Mouse (Mus musculus) myocyte (in vitro differentiated cells): ENCODE measurements around the gene Trim69.

Experiments used
- E2F4 ChIP-seq: IDR thresholded peaks from one replicate; pipeline ENCODE4 v1.6.1; 2011; ENCODE audit warnings: mild to moderate bottlenecking, control low read depth, moderate library complexity; ENCODE audit not compliant: insufficient read depth
- MAX ChIP-seq: IDR thresholded peaks from one replicate; pipeline ENCODE4 v1.6.1; 2011; ENCODE audit warnings: low read depth, mild to moderate bottlenecking, control low read depth
- MYOD1 ChIP-seq, 3 experiments: IDR thresholded peaks; one replicate each; pipeline ENCODE4 v1.6.1; 2011; ENCODE audit warnings: control low read depth in 2 of 3, low read depth in 2 of 3, mild to moderate bottlenecking in 2 of 3, moderate library complexity in 1 of 3; ENCODE audit not compliant: insufficient read length in 2 of 3, control insufficient read depth in 1 of 3
- POLR2A ChIP-seq: IDR thresholded peaks from one replicate; pipeline ENCODE4 v1.6.1; 2011; ENCODE audit warnings: low read depth, mild to moderate bottlenecking, control low read depth, moderate library complexity; ENCODE audit not compliant: insufficient read length
- TCF12 ChIP-seq: IDR thresholded peaks from one replicate; pipeline ENCODE4 v1.6.1; 2011; ENCODE audit warnings: mild to moderate bottlenecking, control low read depth; ENCODE audit not compliant: poor library complexity, insufficient read depth, severe bottlenecking
- USF1 ChIP-seq: IDR thresholded peaks from one replicate; pipeline ENCODE4 v1.6.1; 2011; ENCODE audit warnings: low read depth, mild to moderate bottlenecking, control low read depth, moderate library complexity

DNA sequence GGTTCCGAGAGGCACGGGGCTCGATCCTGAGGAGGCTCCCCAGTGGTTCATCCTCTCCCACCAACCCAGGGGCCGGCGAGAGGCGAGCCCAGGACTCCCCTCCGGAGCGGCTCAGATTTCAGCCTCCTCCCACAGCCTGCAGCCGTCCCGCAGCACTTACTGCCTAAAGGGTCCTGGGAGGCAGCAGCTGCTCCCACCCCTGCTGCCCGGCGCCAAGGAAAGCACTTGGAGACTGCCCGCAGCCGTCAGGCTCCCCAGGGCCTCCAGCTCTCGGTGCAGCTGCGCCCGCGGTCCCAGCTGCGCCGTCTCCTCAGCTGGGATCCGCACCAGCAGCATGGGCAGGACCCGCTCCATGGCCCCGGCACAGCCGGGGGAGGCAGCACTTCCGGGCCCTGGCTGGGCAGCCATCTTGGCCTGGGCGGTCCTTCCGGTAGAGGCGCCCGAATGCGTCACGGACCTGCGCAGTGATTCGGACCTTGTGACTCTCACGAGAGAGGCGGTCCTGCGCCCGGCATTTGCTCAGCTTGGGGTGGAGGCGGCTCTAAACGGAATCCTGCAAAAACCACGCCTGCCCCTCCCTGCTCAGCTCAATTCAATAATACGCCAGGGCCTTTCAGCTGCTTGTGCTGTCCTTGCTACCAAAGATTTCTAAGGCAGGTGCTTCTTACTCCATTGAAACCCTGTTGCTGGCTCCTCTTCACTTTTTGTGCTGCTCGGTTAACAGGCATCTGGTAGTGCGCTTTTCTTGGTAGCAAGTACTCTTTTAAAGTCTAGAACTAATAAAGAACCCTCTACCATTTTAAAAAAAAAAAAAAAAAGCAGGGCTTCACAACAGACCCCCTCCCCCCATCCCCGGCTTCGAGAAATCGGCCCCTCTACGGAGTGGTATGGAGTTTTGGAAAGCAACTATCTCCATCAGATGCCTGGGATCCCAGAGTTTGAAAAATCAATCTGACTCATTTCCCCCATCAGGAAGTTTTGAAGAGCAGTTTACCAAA lies 42.2 kb upstream of the Trim69 start, which contains the start of gene Spg11:
- peak; percentile 97 for TF ChIP-seq POLR2A
- TF ChIP-seq USF1 = peak; percentile 50
- no peak for TF ChIP-seq MAX
- no peak for TF ChIP-seq TCF12
- TF ChIP-seq E2F4 = no peak
- TF ChIP-seq MYOD1 (IDR thresholded peaks at IDR 0.05; ENCODE audit: control insufficient read depth in 1 of 3, insufficient read length in 2 of 3, low read depth in 2 of 3) = peak in 2 of 3 experiments; percentile 58 to 62
